ENCODE assay signal across 15 mouse cellular contexts in genomic region chr1:87008211-87008610, GRCm38 (mm10).
"Had no signal": no experiment of that assay in that cellular context is flagged by ENCODE, and none has a peak within 500 bp of the region (broad histone marks: within the 10 kb centered on the region; RNA-seq: fewer than 3 reads in every experiment).

No protein-coding gene starts in this region.

- H3K27ac ChIP-seq: midbrain, embryonic 13.5 days; midbrain, embryonic 15.5 days; neural tube, embryonic 12.5 days had no signal

- H3K9ac ChIP-seq: lung, embryonic 14.5 days; midbrain, embryonic 13.5 days; midbrain, embryonic 15.5 days; neural tube, embryonic 12.5 days had no signal

- H3K9me3 ChIP-seq: midbrain, embryonic 13.5 days; midbrain, embryonic 15.5 days; neural tube, embryonic 12.5 days had no signal

- DNase-seq: lung, adult 18-20 months; lung, embryonic 14.5 days; lung, postnatal 4 days; retina, postnatal 1 day; right cerebral cortex, adult 18-20 months; right cerebral cortex, postnatal 25 days; right cerebral cortex, postnatal 4 days; spleen, adult 18-20 months; thymus, adult 18-20 months; thymus, postnatal 14 days; thymus, postnatal 36 days had no signal

- H3K36me3 ChIP-seq: midbrain, embryonic 15.5 days; neural tube, embryonic 12.5 days had no signal

- H3K27me3 ChIP-seq: midbrain, embryonic 13.5 days; midbrain, embryonic 15.5 days; neural tube, embryonic 12.5 days had no signal

- ATAC-seq: midbrain, embryonic 13.5 days; midbrain, embryonic 15.5 days had no signal

- H3K4me1 ChIP-seq: midbrain, embryonic 15.5 days had no signal

- H3K4me2 ChIP-seq: lung, embryonic 14.5 days; midbrain, embryonic 11.5 days; midbrain, embryonic 13.5 days; midbrain, embryonic 15.5 days; neural tube, embryonic 12.5 days had no signal

- H3K4me3 ChIP-seq: midbrain, embryonic 13.5 days; midbrain, embryonic 15.5 days; neural tube, embryonic 12.5 days had no signal
